In genomic region chr2:168343705-168344104, GRCm38 (mm10) we compare ENCODE assay signal across 13 mouse cellular contexts.
DNase-seq lines count a peak whose midpoint lies in the region; ATAC-seq lines count a peak whose summit lies in the region.
"Had no signal": no experiment of that assay in that cellular context is flagged by ENCODE, and none has a peak within 500 bp of the region (broad histone marks: within the 10 kb centered on the region; RNA-seq: fewer than 3 reads in every experiment).

No protein-coding gene starts in this region.

- peak; percentile 97 for ATAC-seq in forebrain, embryonic 14.5 days
- peak; percentile 79 for ATAC-seq in neural tube, embryonic 15.5 days (ENCODE audit: low FRiP score)

- peaks cover 8% of the 10 kb centered on the region for H3K27me3 ChIP-seq in forebrain, embryonic 14.5 days (replicated peaks; ENCODE audit: control insufficient read depth, insufficient read depth, low read length)
- no peaks in the 10 kb centered on the region; the same call in 1 of the 2 replicates for H3K27me3 ChIP-seq in neural tube, embryonic 15.5 days (replicated peaks)

- H3K9me3 ChIP-seq in forebrain, embryonic 14.5 days (replicated peaks; ENCODE audit: control insufficient read depth, low read length): no peaks in the 10 kb centered on the region
- no peaks in the 10 kb centered on the region for H3K9me3 ChIP-seq in neural tube, embryonic 15.5 days (replicated peaks)

- no peak overlapping the region for H3K4me3 ChIP-seq in forebrain, embryonic 14.5 days (ENCODE audit: low read depth, low read length)
- H3K4me3 ChIP-seq in neural tube, embryonic 15.5 days (replicated peaks): no peak overlapping the region

- WGBS in forebrain, embryonic 14.5 days: 4% methylated on average over 7 of the region's 7 CpGs
- 10% methylated on average over 7 of the region's 7 CpGs for WGBS in neural tube, embryonic 15.5 days

- DNase-seq in embryo, embryonic 10.5 days (ENCODE audit: low spot score): peak; percentile 18
- DNase-seq in embryo, embryonic 9.5 days (ENCODE audit: extremely low spot score): no peak
- peak; percentile 96 for DNase-seq in forebrain, embryonic 14.5 days (ENCODE audit: low spot score)
- DNase-seq in layer of hippocampus, adult 8-10 months (ENCODE audit: low spot score in 2 of 2): peak; percentile 49 to 60
- DNase-seq in adipocyte (ENCODE audit: low spot score): no peak
- DNase-seq in kidney, postnatal 36 days: no peak
- DNase-seq in left cerebral cortex, postnatal 36 days (ENCODE audit: low spot score in 2 of 2): no peak
- DNase-seq: gastrocnemius, postnatal 36 days; heart, postnatal 4 days; kidney, postnatal 25 days; thymus, postnatal 14 days had no signal

- peaks cover 26% of the 10 kb centered on the region for H3K4me1 ChIP-seq in forebrain, embryonic 14.5 days (ENCODE audit: control insufficient read depth, insufficient read depth, low read length)
- peaks cover 24% of the 10 kb centered on the region for H3K4me1 ChIP-seq in neural tube, embryonic 15.5 days

- intact Hi-C loops in left cerebral cortex, postnatal 36 days (cut with DNase I): no loop called here

- no peak overlapping the region for H3K4me2 ChIP-seq in forebrain, embryonic 14.5 days (ENCODE audit: low read length)
- H3K4me2 ChIP-seq in neural tube, embryonic 15.5 days: no peak overlapping the region

- peak overlapping the region; percentile 93 for H3K27ac ChIP-seq in forebrain, embryonic 14.5 days (ENCODE audit: low read depth, low read length)
- H3K27ac ChIP-seq in neural tube, embryonic 15.5 days (replicated peaks): peak overlapping the region; percentile 51; the same call in 1 of the 2 replicates

- no peak overlapping the region for H3K9ac ChIP-seq in forebrain, embryonic 14.5 days (ENCODE audit: low read length)
- H3K9ac ChIP-seq in neural tube, embryonic 15.5 days (replicated peaks): no peak overlapping the region

- no peaks in the 10 kb centered on the region for H3K36me3 ChIP-seq in forebrain, embryonic 14.5 days (ENCODE audit: control insufficient read depth, insufficient read depth, low read length)
- no peaks in the 10 kb centered on the region for H3K36me3 ChIP-seq in neural tube, embryonic 15.5 days
- H3K36me3 ChIP-seq: G1E had no signal

Comparison
In these comparisons a context has a peak if more than half of its experiments do, and no peak if none do; other contexts are left out.
1. DNase-seq: peak in embryo, embryonic 10.5 days (single experiment), forebrain, embryonic 14.5 days (single experiment) and layer of hippocampus, adult 8-10 months (2 of 2); none in embryo, embryonic 9.5 days (single experiment), adipocyte (single experiment), kidney, postnatal 36 days (0 of 2) and left cerebral cortex, postnatal 36 days (0 of 2).